Mouse (Mus musculus) megakaryocyte, embryonic 14.5 days (primary cell): ENCODE data around the gene Ccr1.

Experiments
- FLI1 ChIP-seq: IDR thresholded peaks from 2 replicates; pipeline ENCODE4 v1.6.1; 2012; ENCODE audit warnings: low read length, inconsistent platforms, mixed read lengths
- GATA1 ChIP-seq: IDR thresholded peaks from 3 replicates; pipeline ENCODE4 v1.6.1; 2012; ENCODE audit warnings: mixed read lengths, low read length, inconsistent platforms, borderline replicate concordance

- no peak for TF ChIP-seq FLI1
- TF ChIP-seq GATA1: no peak
Observed at GRCm38 (mm10) chr9:123991312-123991906, 22.9 kb upstream of the Ccr1 start.
